Mouse (Mus musculus) midbrain, embryonic 12.5 days (tissue): ENCODE results near the gene Pknox2. TPM values are rescaled to one million over a fixed set of nuclear protein-coding genes. Genes with fewer than 3 reads are reported as not detected.
A peak's percentile ranks its signal among the peaks of the same experiment; 100 is the strongest.

Source experiments
- ATAC-seq: fragments of 200-750 bp; cut with Nextera tagmentation; 2 replicates; pipeline ENCODE4 v1.8.0; 2017; ENCODE audit warnings: low read depth, moderate TSS enrichment, moderate library complexity; ENCODE audit not compliant: low FRiP score
- H3K27ac ChIP-seq: fragments of 300-500 bp; sonication (generic); replicated peaks from 2 replicates; pipeline ENCODE4 v1.5.1; 2016; ENCODE audit warnings: mild to moderate bottlenecking
- H3K27me3 ChIP-seq: fragments of 300-500 bp; sonication (generic); 2 replicates; pipeline ENCODE4 v1.6.1; 2016; ENCODE audit warnings: mild to moderate bottlenecking
- H3K36me3 ChIP-seq: fragments of 300-500 bp; sonication (generic); 2 replicates; pipeline ENCODE4 v1.6.1; 2016
- H3K4me1 ChIP-seq: fragments of 300-500 bp; sonication (generic); 2 replicates; pipeline ENCODE4 v1.6.1; 2016
- H3K4me2 ChIP-seq: fragments of 300-500 bp; sonication (generic); replicated peaks from 2 replicates; pipeline ENCODE4 v1.6.1; 2016; ENCODE audit warnings: mild to moderate bottlenecking, moderate library complexity
- H3K4me3 ChIP-seq: fragments of 300-500 bp; sonication (generic); 2 replicates; pipeline ENCODE4 v1.5.1; 2016; ENCODE audit warnings: mild to moderate bottlenecking
- H3K9ac ChIP-seq: fragments of 300-500 bp; sonication (generic); replicated peaks from 2 replicates; pipeline ENCODE4 v1.6.1; 2016; ENCODE audit warnings: mild to moderate bottlenecking, moderate library complexity
- H3K9me3 ChIP-seq: fragments of 300-500 bp; sonication (generic); 2 replicates; pipeline ENCODE4 v1.6.1; 2016; ENCODE audit warnings: mild to moderate bottlenecking
- WGBS: fragments of 180-500 bp; shearing (Covaris S2); methylation state at CpG from one replicate; pipeline ENCODE4 v1.1.7; 2016; 5-methylcytosine and 5-hydroxymethylcytosine counted together
- polyA plus RNA-seq: library from polyadenylated mRNA; unstranded; fragments of >200 nt; fragmentation: Nextera tagmentation; extraction: Ambion mirVana; gene quantifications from 2 replicates; pipeline ENCODE4 v1.2.1, GENCODE M21; 2016

The Pknox2 gene
- polyA plus RNA-seq, 1 experiment from 2014 or later: 33.7 TPM

- H3K9me3 ChIP-seq: no peaks in the 10 kb centered on the region
- no peak for ATAC-seq
- H3K4me2 ChIP-seq: no peak overlapping the region
- no peaks in the 10 kb centered on the region for H3K27me3 ChIP-seq
- 0 out of 2 replicates have a peak overlapping the region, but pooled peaks have one; percentile 31 for H3K9ac ChIP-seq
- peaks cover 30% of the 10 kb centered on the region for H3K4me1 ChIP-seq
- no peak overlapping the region; the same call in 1 of the 2 replicates for H3K27ac ChIP-seq
- H3K36me3 ChIP-seq: no peaks in the 10 kb centered on the region
- no peak overlapping the region for H3K4me3 ChIP-seq
- WGBS: 50% methylated on average over 4 of the region's 4 CpGs
Measured at GRCm38 (mm10) chr9:37147886-37148285, 679 bp upstream of the Pknox2 start.

- peak; percentile 91 for ATAC-seq
- Histone ChIP-seq H3K4me2 (peak overlapping the region; percentile 76), H3K4me3 (peak overlapping the region; percentile 89), H3K9me3 (no peaks in the 10 kb centered on the region), H3K36me3 (no peaks in the 10 kb centered on the region), H3K27ac (peak overlapping the region; percentile 100), H3K9ac (peak overlapping the region; percentile 99), H3K4me1 (peaks cover 38% of the 10 kb centered on the region), H3K27me3 (no peaks in the 10 kb centered on the region)
- under 1% methylated on average over 43 of the region's 75 CpGs for WGBS
Measured at GRCm38 (mm10) chr9:37146603-37147358, 426 bp downstream of the Pknox2 start.

- Histone ChIP-seq H3K9ac (peak overlapping the region; percentile 99), H3K27ac (peak overlapping the region; percentile 100), H3K36me3 (no peaks in the 10 kb centered on the region), H3K4me1 (peaks cover 43% of the 10 kb centered on the region), H3K4me2 (peak overlapping the region; percentile 76), H3K27me3 (no peaks in the 10 kb centered on the region), H3K9me3 (no peaks in the 10 kb centered on the region), H3K4me3 (peak overlapping the region; percentile 89)
- under 1% methylated on average over 11 of the region's 12 CpGs for WGBS
- ATAC-seq: peak; percentile 36
Measured at GRCm38 (mm10) chr9:37146353-37146602, 929 bp downstream of the Pknox2 start.

GRCm38 (mm10) chr9:37145616-37146352 is 1.4 kb downstream of the Pknox2 start:
- 0 out of 2 replicates have a peak, but pooled peaks have one; percentile 3 for ATAC-seq
- H3K4me1 ChIP-seq: peaks cover 48% of the 10 kb centered on the region
- under 1% methylated on average over 43 of the region's 43 CpGs for WGBS

GRCm38 (mm10) chr9:37145151-37145615 is 2.0 kb downstream of the Pknox2 start:
- ATAC-seq: no peak
- H3K4me1 ChIP-seq: peaks cover 54% of the 10 kb centered on the region
- peak overlapping the region; percentile 76 for H3K4me2 ChIP-seq
- under 1% methylated on average over 26 of the region's 26 CpGs for WGBS
- H3K9ac ChIP-seq: peak overlapping the region; percentile 99
- peak overlapping the region; percentile 89 for H3K4me3 ChIP-seq
- peak overlapping the region; percentile 100 for H3K27ac ChIP-seq
- no peaks in the 10 kb centered on the region for H3K9me3 ChIP-seq
- no peaks in the 10 kb centered on the region for H3K36me3 ChIP-seq
- no peaks in the 10 kb centered on the region for H3K27me3 ChIP-seq

More at GRCm38 (mm10) chr9:37145616-37146352, 1.4 kb downstream of the Pknox2 start:
- Histone ChIP-seq H3K9ac (peak overlapping the region; percentile 99), H3K27me3 (no peaks in the 10 kb centered on the region), H3K36me3 (no peaks in the 10 kb centered on the region), H3K27ac (peak overlapping the region; percentile 100), H3K9me3 (no peaks in the 10 kb centered on the region), H3K4me2 (peak overlapping the region; percentile 76), H3K4me3 (peak overlapping the region; percentile 89)

GRCm38 (mm10) chr9:37144696-37145095 is 2.5 kb downstream of the Pknox2 start:
- H3K4me1 ChIP-seq: peaks cover 58% of the 10 kb centered on the region
- H3K4me2 ChIP-seq: peak overlapping the region; percentile 76

GRCm38 (mm10) chr9:37144251-37144650 is 3.0 kb downstream of the Pknox2 start:
- Histone ChIP-seq H3K27ac (peak overlapping the region; percentile 100), H3K36me3 (no peaks in the 10 kb centered on the region), H3K4me1 (peaks cover 63% of the 10 kb centered on the region), H3K9me3 (no peaks in the 10 kb centered on the region), H3K9ac (peak overlapping the region; percentile 99), H3K27me3 (no peaks in the 10 kb centered on the region), H3K4me2 (peak overlapping the region; percentile 76), H3K4me3 (peak overlapping the region; percentile 89)
- 1% methylated on average over 21 of the region's 21 CpGs for WGBS
- ATAC-seq: peak; percentile 16; the same call in 1 of the 2 replicates

More at GRCm38 (mm10) chr9:37144696-37145095, 2.5 kb downstream of the Pknox2 start:
- Histone ChIP-seq H3K9ac (peak overlapping the region; percentile 99), H3K9me3 (no peaks in the 10 kb centered on the region), H3K4me3 (peak overlapping the region; percentile 89), H3K27ac (peak overlapping the region; percentile 100), H3K36me3 (no peaks in the 10 kb centered on the region), H3K27me3 (no peaks in the 10 kb centered on the region)
- 2% methylated on average over 6 of the region's 6 CpGs for WGBS
- no peak for ATAC-seq

- peak overlapping the region; percentile 99 for H3K9ac ChIP-seq
- peaks cover 67% of the 10 kb centered on the region for H3K4me1 ChIP-seq
- 11% methylated on average over 12 of the region's 12 CpGs for WGBS
- H3K9me3 ChIP-seq: no peaks in the 10 kb centered on the region
- ATAC-seq: no peak
- H3K27me3 ChIP-seq: no peaks in the 10 kb centered on the region
- no peaks in the 10 kb centered on the region for H3K36me3 ChIP-seq
- peak overlapping the region; percentile 100 for H3K27ac ChIP-seq
- peak overlapping the region; percentile 89 for H3K4me3 ChIP-seq
- H3K4me2 ChIP-seq: peak overlapping the region; percentile 76
Measured at GRCm38 (mm10) chr9:37143046-37143931, 3.9 kb downstream of the Pknox2 start.

- H3K4me3 ChIP-seq: no peak overlapping the region
- H3K4me1 ChIP-seq: peaks cover 62% of the 10 kb centered on the region
- no peaks in the 10 kb centered on the region for H3K27me3 ChIP-seq
- WGBS: 20% methylated on average over 4 of the region's 4 CpGs
- H3K36me3 ChIP-seq: no peaks in the 10 kb centered on the region
- peak overlapping the region; percentile 50; the same call in 1 of the 2 replicates for H3K27ac ChIP-seq
- H3K4me2 ChIP-seq: no peak overlapping the region; the same call in 1 of the 2 replicates
- no peak for ATAC-seq
- H3K9me3 ChIP-seq: no peaks in the 10 kb centered on the region
- H3K9ac ChIP-seq: no peak overlapping the region
Measured at GRCm38 (mm10) chr9:37142107-37142506, 5.1 kb downstream of the Pknox2 start.

GRCm38 (mm10) chr9:37140464-37141181 is 6.6 kb downstream of the Pknox2 start:
- 28% methylated on average over 5 of the region's 5 CpGs for WGBS
- no peak for ATAC-seq
- no peaks in the 10 kb centered on the region for H3K27me3 ChIP-seq
- no peak overlapping the region for H3K4me2 ChIP-seq
- H3K9me3 ChIP-seq: no peaks in the 10 kb centered on the region
- H3K27ac ChIP-seq: peak overlapping the region; percentile 35; the same call in 1 of the 2 replicates
- no peaks in the 10 kb centered on the region for H3K36me3 ChIP-seq
- peaks cover 66% of the 10 kb centered on the region for H3K4me1 ChIP-seq
- H3K4me3 ChIP-seq: no peak overlapping the region
- H3K9ac ChIP-seq: 0 out of 2 replicates have a peak overlapping the region, but pooled peaks have one; percentile 37

- H3K27ac ChIP-seq: 0 out of 2 replicates have a peak overlapping the region, but pooled peaks have one; percentile 35
- H3K4me2 ChIP-seq: peak overlapping the region; percentile 30
- ATAC-seq: 0 out of 2 replicates have a peak, but pooled peaks have one; percentile 9
- WGBS: 2% methylated on average over 8 of the region's 8 CpGs
- no peaks in the 10 kb centered on the region for H3K9me3 ChIP-seq
- no peaks in the 10 kb centered on the region for H3K27me3 ChIP-seq
- no peak overlapping the region for H3K9ac ChIP-seq
- H3K4me3 ChIP-seq: no peak overlapping the region
- peaks cover 60% of the 10 kb centered on the region for H3K4me1 ChIP-seq
- peaks cover 4% of the 10 kb centered on the region; the same call in 1 of the 2 replicates for H3K36me3 ChIP-seq
Measured at GRCm38 (mm10) chr9:37139514-37139913, 7.7 kb downstream of the Pknox2 start.
